Mouse (Mus musculus) heart, embryonic 11.5 days (tissue): ENCODE measurements around the gene Cald1. TPM values are rescaled to one million over a fixed set of nuclear protein-coding genes. Genes with fewer than 3 reads are reported as not detected.

Source experiments
- ATAC-seq: fragments of 200-750 bp; cut with Nextera tagmentation; replicated peaks from 2 replicates; pipeline ENCODE4 v1.8.0; 2017; ENCODE audit warnings: moderate library complexity; ENCODE audit not compliant: insufficient number of reproducible peaks, low FRiP score, low TSS enrichment
- H3K27ac ChIP-seq: fragments of 300-500 bp; sonication (generic); 2 replicates; pipeline ENCODE4 v1.5.1; 2014; ENCODE audit warnings: mild to moderate bottlenecking, low read depth, low read length
- H3K27me3 ChIP-seq: fragments of 300-500 bp; sonication (generic); 2 replicates; pipeline ENCODE4 v1.6.1; 2014; ENCODE audit warnings: mild to moderate bottlenecking, low read length, mixed read lengths; ENCODE audit not compliant: control insufficient read depth, insufficient read depth
- H3K36me3 ChIP-seq: fragments of 300-500 bp; sonication (generic); 2 replicates; pipeline ENCODE4 v1.6.1; 2014; ENCODE audit warnings: mild to moderate bottlenecking, low read length, moderate library complexity, mixed read lengths; ENCODE audit not compliant: control insufficient read depth, insufficient read depth
- H3K4me1 ChIP-seq: fragments of 300-500 bp; sonication (generic); 2 replicates; pipeline ENCODE4 v1.6.1; 2014; ENCODE audit warnings: low read length; ENCODE audit not compliant: control insufficient read depth, insufficient read depth
- H3K4me2 ChIP-seq: fragments of 300-500 bp; sonication (generic); 2 replicates; pipeline ENCODE4 v1.6.1; 2014; ENCODE audit warnings: mild to moderate bottlenecking, moderate library complexity
- H3K4me3 ChIP-seq: fragments of 300-500 bp; sonication (generic); 2 replicates; pipeline ENCODE4 v1.5.1; 2014; ENCODE audit warnings: low read depth, low read length
- H3K9ac ChIP-seq: fragments of 300-500 bp; sonication (generic); 2 replicates; pipeline ENCODE4 v1.6.1; 2014; ENCODE audit warnings: mild to moderate bottlenecking, low read depth, low read length, moderate library complexity
- H3K9me3 ChIP-seq: fragments of 300-500 bp; sonication (generic); replicated peaks from 2 replicates; pipeline ENCODE4 v1.6.1; 2016; ENCODE audit warnings: low read length; ENCODE audit not compliant: control insufficient read depth
- WGBS: fragments of 180-500 bp; shearing (Covaris S2); extraction: QIAGEN DNeasy Blood & Tissue Kit; methylation state at CpG from one replicate; pipeline ENCODE4 v1.1.7; 2014; ENCODE audit not compliant: insufficient replicate concordance; 5-methylcytosine and 5-hydroxymethylcytosine counted together
- polyA plus RNA-seq: library from polyadenylated mRNA; unstranded; fragments of >200 nt; fragmentation: Nextera tagmentation; extraction: Ambion mirVana; gene quantifications from 2 replicates; pipeline ENCODE4 v1.2.1, GENCODE M21; 2014

The Cald1 gene
- polyA plus RNA-seq, 1 experiment from 2014 or later, result 167 TPM

DNA sequence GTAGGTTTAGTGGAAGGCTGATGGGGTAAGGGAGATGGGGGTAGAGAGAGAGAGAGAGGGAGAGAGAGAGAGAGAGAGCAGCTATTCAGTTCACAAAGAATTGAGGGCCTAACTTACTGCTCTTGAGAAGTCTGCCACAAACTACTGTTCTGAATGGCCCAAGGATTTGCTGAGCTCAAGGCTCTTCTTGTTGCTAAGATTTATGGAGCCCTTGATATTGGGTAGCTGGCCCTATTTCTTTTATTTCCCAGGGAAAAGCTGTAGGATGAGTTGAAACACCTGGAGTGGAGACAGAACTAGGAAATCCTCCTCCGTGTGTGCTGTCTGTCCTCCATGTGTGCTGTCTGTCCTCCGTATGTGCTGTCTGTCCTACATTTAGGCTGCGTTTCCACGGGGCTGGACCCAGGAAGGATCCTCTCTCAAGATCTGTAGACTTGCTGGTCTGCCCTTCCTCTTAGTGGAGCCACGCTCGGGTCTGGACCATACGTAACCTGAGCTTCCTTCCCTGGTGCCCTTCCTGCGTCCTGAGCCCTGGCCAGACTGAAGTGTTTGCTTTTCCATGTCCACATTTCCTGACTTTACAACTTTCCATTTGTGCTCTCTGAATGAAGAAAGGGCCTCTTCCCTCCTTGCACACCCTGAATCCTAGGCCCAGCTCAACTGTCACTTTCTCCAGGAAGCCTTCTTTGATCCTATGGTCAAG, 131.3 kb downstream of the Cald1 start:
- Histone ChIP-seq H3K4me1 (peaks cover 30% of the 10 kb centered on the region), H3K27me3 (no peaks in the 10 kb centered on the region), H3K27ac (peak overlapping the region; percentile 54), H3K4me2 (no peak overlapping the region), H3K9me3 (no peaks in the 10 kb centered on the region), H3K36me3 (no peaks in the 10 kb centered on the region; the same call in 1 of the 2 replicates), H3K9ac (no peak overlapping the region), H3K4me3 (no peak overlapping the region)
- 57% methylated on average over 8 of the region's 8 CpGs for WGBS
- ATAC-seq, result no peak; the same call in 1 of the 2 replicates

DNA sequence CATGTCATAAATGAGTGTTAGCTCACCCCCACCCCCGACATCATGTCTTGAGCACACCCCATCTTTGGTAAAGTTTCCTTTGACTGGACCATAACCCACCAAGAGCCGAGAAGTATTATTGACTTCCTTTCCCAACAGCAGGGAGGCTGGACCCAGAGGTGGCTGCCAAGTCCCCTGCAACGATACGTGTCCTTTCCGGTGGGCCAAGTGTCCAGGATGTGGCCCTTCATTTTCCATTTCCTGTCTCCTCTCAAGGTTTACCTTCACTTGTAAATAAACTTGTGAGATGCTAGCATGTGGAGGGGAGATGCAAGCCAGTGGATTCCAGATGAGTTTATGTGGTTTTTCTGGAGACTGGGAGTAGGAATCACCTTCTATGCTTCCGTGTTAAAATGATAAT, 132.7 kb downstream of the Cald1 start:
- no peaks in the 10 kb centered on the region for H3K9me3 ChIP-seq
- no peak overlapping the region for H3K4me3 ChIP-seq
- H3K9ac ChIP-seq, result no peak overlapping the region
- ATAC-seq, result no peak
- peaks cover 32% of the 10 kb centered on the region for H3K4me1 ChIP-seq
- no peak overlapping the region for H3K27ac ChIP-seq
- no peak overlapping the region for H3K4me2 ChIP-seq
- WGBS, result 74% methylated on average over 6 of the region's 6 CpGs
- no peaks in the 10 kb centered on the region for H3K36me3 ChIP-seq
- no peaks in the 10 kb centered on the region for H3K27me3 ChIP-seq

DNA sequence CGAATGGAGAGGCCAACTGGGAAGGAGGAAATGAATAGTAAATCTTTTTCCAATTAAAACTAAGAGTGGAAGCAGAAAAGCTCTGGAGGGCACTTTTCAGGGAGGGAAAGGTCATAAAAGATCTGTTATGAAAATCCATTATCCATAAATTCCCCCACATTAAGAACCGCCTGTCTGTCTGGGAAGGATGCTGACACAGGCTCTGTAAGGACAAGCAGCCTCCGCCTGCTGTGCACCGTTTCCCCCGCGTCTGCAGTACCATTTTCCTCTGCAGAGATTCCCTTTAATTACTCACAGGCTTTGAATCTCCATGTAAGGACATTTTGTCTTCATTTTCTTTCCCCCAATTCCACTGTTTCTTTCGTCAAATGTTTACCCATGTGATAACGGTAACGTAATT, 133.2 kb downstream of the Cald1 start:
- H3K9me3 ChIP-seq, result no peaks in the 10 kb centered on the region

DNA sequence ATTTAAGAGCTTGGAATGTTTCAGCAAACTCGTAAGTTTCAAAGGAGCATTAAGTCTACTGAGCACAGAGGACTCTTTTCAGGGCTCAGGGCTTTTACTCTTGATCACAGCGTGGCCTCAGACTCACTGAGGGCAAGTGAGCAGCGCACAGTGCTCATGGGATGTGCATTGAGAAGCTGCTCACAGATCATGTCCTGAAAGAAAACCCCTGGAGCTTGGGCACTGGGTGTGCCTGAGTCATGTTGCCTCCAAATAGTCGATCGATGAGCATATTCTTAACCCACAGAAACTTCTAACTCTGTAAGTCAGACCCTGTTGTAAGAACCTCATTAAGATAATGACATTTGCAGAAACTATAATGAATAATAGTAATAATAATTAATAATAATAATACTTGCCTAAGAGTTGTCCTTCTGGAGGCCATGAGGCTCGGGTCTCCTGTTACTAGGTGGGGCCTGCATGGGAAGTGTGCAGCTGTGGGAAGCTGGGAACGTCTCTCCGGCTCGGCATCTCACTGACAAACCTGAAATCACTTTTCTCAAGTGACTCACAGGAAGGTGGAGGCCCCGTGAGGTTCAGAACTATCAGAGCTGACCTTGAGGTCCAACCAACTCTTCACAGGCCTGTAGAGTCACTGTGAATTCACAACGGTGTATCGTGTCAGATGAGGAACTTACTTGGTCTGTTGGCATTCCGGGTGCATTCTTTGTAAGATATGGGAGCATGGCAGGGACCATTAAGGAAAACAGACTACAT, 136.8 kb downstream of the Cald1 start:
- H3K27ac ChIP-seq, result peak overlapping the region; percentile 1; the same call in 1 of the 2 replicates

More for the DNA sequence above, 133.2 kb downstream of the Cald1 start:
- no peak for ATAC-seq
- Histone ChIP-seq H3K4me3 (no peak overlapping the region), H3K4me2 (no peak overlapping the region), H3K36me3 (no peaks in the 10 kb centered on the region), H3K27ac (no peak overlapping the region), H3K9ac (no peak overlapping the region), H3K27me3 (no peaks in the 10 kb centered on the region), H3K4me1 (peaks cover 27% of the 10 kb centered on the region)
- 83% methylated on average over 9 of the region's 9 CpGs for WGBS

DNA sequence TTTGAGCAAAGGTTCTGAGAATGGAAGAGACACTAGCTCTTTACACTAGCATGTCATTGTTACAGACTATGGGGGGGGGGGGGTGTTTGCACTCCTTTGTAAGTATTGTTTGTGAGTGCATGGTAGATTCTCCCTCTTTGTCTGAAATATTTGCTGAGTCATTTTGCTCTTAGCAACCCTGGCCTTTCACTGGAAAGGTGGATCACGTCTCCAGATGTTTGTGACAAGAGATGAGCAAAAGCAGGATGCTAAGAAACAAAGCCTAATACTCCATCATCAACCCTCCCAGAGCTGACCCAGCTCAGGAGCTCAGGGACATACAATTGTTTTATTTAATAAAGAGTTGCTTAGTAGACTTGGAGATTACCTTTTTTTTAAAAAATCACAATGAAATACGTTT, 138.6 kb downstream of the Cald1 start:
- no peak overlapping the region for H3K4me2 ChIP-seq
- H3K4me3 ChIP-seq, result no peak overlapping the region
- WGBS, result 69% methylated on average over 2 of the region's 2 CpGs
- no peaks in the 10 kb centered on the region for H3K27me3 ChIP-seq
- peaks cover 5% of the 10 kb centered on the region; the same call in 1 of the 2 replicates for H3K36me3 ChIP-seq
- ATAC-seq, result no peak
- 0 out of 2 replicates have a peak, but pooled peaks cover 4% of the 10 kb centered on the region for H3K4me1 ChIP-seq
- no peak overlapping the region for H3K9ac ChIP-seq
- no peaks in the 10 kb centered on the region for H3K9me3 ChIP-seq
- no peak overlapping the region for H3K27ac ChIP-seq

More for the DNA sequence above, 136.8 kb downstream of the Cald1 start:
- H3K4me1 ChIP-seq, result peaks cover 10% of the 10 kb centered on the region; the same call in 1 of the 2 replicates
- no peak overlapping the region for H3K4me2 ChIP-seq
- H3K27me3 ChIP-seq, result no peaks in the 10 kb centered on the region
- no peak overlapping the region for H3K9ac ChIP-seq
- no peaks in the 10 kb centered on the region for H3K36me3 ChIP-seq
- no peak for ATAC-seq
- 57% methylated on average over 13 of the region's 13 CpGs for WGBS
- H3K9me3 ChIP-seq, result no peaks in the 10 kb centered on the region
- H3K4me3 ChIP-seq, result no peak overlapping the region

DNA sequence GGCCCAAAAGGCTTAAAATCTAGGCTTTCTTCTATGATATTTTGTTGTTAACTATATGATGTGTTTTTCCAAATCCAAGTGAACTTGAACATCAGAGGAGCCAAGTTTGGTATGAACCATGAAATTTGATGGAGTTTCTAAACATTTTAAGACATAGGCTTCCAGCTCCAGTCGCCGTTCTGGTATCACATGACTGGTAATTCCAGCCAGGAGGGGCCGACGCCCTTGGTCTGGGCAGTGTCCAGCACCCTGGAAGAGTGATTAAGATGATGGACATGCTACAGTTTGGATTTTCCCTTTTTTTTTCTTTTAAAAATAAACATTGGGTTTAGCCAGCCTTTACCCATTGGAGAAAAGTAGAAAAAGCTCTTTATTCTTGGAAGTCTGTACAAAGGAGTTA, 145.6 kb downstream of the Cald1 start:
- H3K27me3 ChIP-seq, result no peaks in the 10 kb centered on the region
- no peak overlapping the region for H3K9ac ChIP-seq
- no peaks in the 10 kb centered on the region; the same call in 1 of the 2 replicates for H3K4me1 ChIP-seq
- no peak for ATAC-seq
- no peak overlapping the region for H3K4me2 ChIP-seq
- no peak overlapping the region for H3K4me3 ChIP-seq
- no peak overlapping the region for H3K27ac ChIP-seq
- H3K36me3 ChIP-seq, result peaks cover 12% of the 10 kb centered on the region
- no peaks in the 10 kb centered on the region for H3K9me3 ChIP-seq
- WGBS, result 67% methylated on average over 4 of the region's 4 CpGs

DNA sequence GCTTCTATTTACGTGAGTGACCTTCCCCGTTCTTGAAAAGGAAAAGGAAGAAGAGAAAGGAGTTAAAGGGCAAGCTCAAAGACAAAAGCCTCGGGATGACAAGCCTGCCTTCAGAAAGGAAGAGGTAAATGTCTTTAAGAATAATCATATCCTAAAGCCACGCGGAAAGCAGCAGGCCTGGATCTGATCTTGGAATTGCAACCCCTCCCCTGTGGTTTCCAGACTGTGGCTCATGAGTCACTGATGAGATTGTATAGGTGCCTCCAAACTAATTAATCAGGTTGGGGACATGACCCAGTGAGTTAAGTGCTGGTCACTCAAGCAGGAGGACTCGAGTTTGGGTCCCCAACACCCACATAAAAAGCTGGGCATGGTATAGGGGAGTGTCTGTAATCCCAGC, 149.5 kb downstream of the Cald1 start:
- Histone ChIP-seq H3K4me3 (no peak overlapping the region), H3K36me3 (peaks cover 11% of the 10 kb centered on the region), H3K27me3 (no peaks in the 10 kb centered on the region), H3K9ac (no peak overlapping the region), H3K27ac (no peak overlapping the region), H3K9me3 (no peaks in the 10 kb centered on the region), H3K4me2 (no peak overlapping the region), H3K4me1 (peaks cover 13% of the 10 kb centered on the region)
- ATAC-seq, result no peak
- WGBS, result 70% methylated on average over 6 of the region's 6 CpGs

DNA sequence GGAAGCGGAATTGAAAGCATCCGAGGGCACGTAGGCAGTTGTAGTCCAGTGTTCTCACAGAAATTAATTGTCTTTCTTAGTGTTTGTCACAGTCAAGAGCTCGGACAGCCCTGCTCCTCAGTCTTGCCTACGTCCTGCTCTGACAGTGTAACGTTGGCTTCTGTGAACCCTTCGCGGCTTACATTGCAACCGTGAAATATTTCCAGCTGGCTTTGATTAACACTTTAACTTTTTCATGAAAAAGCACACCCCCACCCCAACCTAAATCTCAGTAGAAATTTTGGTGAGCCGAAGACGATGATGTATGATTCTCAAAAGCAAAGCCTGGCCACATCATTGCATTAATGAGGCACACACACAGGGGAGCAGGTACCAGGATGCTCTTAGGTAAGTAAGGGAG, 150.3 kb downstream of the Cald1 start:
- Histone ChIP-seq H3K9me3 (no peaks in the 10 kb centered on the region), H3K4me3 (no peak overlapping the region), H3K4me1 (peaks cover 13% of the 10 kb centered on the region), H3K36me3 (peaks cover 11% of the 10 kb centered on the region), H3K27me3 (no peaks in the 10 kb centered on the region), H3K4me2 (no peak overlapping the region), H3K9ac (no peak overlapping the region), H3K27ac (no peak overlapping the region)
- ATAC-seq, result no peak
- 81% methylated on average over 11 of the region's 11 CpGs for WGBS
